Mouse (Mus musculus) cerebellum, adult 11 months (tissue): ENCODE measurements around the gene Smco1.
"Not testable (repeated sequence)": the region's sequence is repeated elsewhere in the genome, so short reads cannot be mapped to it uniquely, and the experiment has no call there.

Source experiments
- DNase-seq: peaks from one replicate; pipeline ENCODE4 v3.0.0; 2022

Smco1 gene

GRCm38 (mm10) chr16:32271291-32271690 is at the start of gene Smco1:
Smco1 (plus strand) TSS chr16:32271468.
- DNase-seq, result no peak

DNA sequence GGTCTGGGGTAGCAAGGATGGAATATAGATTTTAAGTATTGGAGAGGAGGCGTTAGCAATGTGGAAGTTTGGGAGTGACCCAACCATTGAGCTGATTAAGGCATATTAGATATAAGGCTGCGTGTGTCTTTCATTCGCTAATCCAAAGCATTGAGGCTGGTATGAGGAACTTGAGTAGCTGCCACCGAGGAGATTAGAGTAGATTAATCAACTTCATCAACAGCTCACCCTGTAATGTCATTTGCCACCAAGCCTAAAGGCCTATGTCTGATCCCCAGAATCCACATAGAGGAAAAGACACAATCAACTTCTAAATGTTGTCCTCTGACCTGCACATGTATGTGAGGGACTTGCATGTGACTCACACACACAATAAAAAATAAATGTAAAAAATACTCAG is 49.5 kb upstream of the Smco1 start:
- no peak for DNase-seq

DNA sequence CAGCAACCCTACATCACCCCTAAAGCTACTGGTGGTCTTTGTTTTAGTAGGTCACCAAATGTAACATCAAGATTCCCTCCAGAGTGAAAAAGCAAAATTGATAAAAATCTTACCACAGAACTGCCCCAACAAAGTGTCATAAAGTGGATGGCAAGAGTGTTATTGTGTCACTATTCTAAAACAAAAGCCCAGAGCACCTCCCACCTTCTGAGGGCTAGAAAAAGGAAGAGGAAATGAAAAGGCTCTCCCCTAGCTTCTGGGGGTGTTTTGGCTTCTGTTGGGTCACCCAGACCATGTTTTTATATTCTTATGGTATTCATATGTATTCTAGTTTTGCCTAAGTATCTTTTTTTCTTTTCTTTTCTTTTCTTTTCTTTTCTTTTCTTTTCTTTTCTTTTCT is 48.9 kb upstream of the Smco1 start:
- no peak for DNase-seq

DNA sequence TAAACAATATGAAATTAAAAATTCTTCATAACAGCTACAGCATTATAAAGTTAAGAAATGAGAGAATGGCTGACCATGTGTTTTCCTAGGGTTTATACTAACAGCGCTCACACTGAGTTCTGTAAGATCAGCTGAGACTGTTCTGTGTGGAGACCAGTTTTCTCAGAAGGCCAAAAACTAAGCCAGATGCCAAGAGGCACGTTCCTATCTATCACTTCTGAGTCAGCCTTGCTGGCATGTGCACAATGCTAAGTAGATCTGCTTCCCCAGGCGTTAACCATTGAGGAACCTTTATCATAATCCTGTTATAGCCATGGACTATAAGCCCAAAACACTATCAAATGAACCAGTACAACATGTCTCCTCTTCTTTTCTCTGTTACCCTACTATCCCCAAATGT is 39.2 kb upstream of the Smco1 start:
- DNase-seq, result not testable (repeated sequence)

DNA sequence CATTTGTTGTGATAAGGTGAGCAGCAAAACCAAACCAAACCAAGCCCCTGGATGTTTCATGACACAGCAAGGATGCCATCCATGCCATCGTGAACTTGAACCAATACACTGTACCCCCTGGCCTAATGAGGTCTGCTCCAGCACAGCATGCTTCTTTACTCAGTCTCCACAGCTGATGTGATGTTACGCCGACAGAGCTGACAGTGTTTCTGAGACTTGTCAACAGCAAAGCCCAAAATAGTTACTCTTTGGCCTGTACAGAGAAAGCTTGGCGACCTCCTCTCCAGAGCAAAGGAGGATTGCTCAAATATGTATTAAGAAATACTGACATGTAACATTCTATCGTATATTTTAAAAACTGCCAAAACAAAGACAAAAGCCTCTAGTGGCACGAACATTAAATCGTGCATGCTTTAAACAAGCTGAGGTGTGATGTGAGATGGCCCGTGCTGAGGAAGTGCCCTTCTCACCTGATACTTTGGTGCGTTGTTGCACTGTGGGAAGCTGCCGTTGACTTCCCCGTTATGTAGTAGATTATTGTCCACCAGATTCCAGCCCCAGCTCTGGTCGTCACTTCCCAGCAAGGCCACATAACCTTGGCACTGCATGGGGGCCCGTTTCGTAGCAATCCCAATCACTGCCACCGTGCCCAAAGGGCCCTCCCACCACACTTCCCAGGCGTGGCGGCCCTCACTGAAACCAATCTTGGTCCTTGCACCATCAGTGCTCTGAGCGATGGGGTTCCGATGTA is 33.2 kb upstream of the Smco1 start:
- no peak for DNase-seq

DNA sequence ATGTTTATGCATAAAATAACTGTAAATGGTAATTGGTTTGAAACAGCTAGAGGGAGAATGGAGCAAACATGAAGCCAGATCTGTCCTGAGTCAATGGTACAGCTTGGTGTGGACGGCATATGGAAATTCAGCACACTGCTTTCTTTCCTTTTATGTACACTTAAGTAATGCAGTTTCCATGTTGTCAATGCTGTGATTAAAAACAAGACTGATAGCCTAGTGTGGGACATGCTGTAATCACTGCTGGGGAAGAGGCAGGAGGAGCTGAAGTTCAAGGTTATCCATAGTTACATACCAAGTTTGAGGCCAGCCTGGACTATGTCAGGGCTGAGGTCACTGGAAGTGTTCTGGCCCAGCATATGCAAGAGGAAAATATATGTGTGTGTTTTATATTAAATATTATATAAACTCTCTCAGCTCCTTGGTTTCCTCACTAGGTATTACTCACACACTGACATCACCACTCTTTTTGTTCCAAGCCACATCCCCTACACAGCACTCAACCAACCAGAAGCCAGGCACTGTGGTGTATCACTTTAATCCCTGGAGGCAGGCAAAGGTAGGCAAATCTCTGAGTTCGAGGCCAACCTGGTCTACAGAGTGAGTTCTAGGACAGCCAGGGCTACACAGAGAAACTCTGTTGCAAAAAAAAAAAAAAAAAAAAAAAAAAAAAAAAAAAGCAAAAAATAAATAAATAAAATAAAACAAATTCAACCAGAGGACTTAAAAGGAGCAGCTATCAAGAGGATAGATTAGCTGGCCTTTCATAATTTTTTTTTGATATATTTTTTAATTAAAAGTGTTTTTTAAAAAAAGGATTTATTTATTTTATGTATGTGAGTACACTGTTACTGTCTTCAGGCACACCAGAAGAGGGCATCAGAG is 31.6 kb upstream of the Smco1 start:
- no peak for DNase-seq

DNA sequence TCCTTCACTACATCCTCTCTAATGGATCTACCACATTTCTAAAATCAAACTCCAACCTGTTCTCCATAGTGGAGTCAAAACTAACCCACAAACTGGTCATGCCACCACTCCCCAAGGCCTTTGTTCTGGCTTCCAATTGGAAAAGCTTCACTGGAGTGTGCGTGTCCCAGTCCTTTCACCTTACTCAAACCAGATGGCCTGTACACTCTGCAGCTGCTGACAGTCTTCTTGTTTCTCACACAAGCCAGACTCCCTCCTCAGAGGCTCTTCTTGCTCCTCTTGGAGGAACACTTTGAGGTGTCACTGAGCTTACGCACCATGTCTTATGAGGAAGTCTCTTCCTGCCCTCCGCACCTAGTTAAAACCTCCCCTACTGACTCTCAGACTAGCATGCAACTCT is 27.4 kb upstream of the Smco1 start:
- DNase-seq, result no peak

- DNase-seq, result peak; percentile 58
These were observed 24.9 kb upstream of the Smco1 start for GRCm38 (mm10) chr16:32246351-32246791.

- peak; percentile 97 for DNase-seq
These were observed 24.3 kb upstream of the Smco1 start, which contains the start of the genes Fbxo45 and Wdr53 for GRCm38 (mm10) chr16:32246952-32247370. Fbxo45 (minus strand) TSS chr16:32247158. Wdr53 (plus strand) TSS chr16:32247227.

DNA sequence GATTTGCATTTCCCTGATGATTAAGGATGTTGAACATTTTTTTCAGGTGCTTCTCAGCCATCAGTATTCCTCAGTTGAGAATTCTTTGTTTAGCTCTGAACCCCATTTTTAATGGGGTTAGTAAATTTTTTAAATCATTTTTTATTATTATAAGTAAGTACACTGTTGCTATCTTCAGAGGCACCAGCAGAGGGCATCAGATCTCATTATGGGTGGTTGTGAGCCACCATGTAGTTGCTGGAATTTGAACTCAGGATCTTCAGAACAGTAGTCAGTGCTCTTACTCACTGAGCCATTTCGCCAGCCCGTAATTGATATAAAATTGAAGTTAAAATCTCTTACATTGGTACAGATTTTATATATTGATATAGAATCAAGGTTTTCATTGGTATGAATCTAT is 7.0 kb upstream of the Smco1 start:
- not testable (repeated sequence) for DNase-seq

DNA sequence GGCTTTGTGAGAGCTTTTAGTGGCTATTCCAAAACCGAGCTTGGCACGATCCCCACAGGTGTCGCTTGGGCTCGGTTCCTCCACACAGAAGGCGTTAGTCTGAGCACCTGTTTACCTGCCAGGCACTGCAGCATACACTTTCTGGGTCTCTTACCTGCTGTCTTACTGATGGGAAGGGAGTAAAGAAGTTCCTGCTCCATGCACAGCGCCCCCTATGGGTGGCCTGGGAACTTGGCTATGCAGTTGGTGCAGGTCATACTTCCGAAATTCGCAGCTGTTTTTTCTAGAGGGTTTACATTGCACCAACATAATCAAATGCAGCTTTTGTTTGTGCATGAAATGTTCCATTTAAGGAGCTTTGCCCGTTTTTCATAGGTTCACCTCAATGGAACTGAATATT is 2.1 kb downstream of the Smco1 start:
- DNase-seq, result no peak

GRCm38 (mm10) chr16:32275041-32275440 is 3.8 kb downstream of the Smco1 start:
- no peak for DNase-seq

GRCm38 (mm10) chr16:32275830-32276229 is 4.6 kb downstream of the Smco1 start:
- no peak for DNase-seq

- peak; percentile 88 for DNase-seq
These were observed 6.3 kb downstream of the Smco1 start, which contains the start of gene Rnf168 for GRCm38 (mm10) chr16:32277308-32278256. Rnf168 (plus strand) TSS chr16:32277459.

- DNase-seq, result no peak
These were observed 7.1 kb downstream of the Smco1 start for GRCm38 (mm10) chr16:32278396-32278795.

GRCm38 (mm10) chr16:32280211-32280610 is 8.9 kb downstream of the Smco1 start:
- DNase-seq, result no peak

DNA sequence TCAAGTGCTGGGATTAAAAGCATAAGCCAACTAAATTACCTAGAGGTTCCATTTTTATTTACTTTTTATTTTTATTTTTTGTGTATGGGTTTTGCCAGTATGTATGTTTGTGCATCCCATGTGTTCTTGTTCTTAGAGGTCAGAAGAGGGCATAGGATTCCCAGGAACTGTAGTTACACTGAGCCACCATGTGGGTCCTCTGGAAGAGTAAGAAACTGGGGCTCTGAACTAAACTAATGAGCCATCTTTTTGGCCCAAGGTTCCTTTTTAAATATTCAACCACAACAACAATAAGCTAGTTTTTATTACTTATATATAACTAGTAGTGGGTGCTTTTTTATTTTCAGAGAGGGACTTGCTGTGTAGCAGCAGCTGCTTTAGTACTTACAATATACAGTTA is 11.3 kb downstream of the Smco1 start:
- no peak for DNase-seq

DNA sequence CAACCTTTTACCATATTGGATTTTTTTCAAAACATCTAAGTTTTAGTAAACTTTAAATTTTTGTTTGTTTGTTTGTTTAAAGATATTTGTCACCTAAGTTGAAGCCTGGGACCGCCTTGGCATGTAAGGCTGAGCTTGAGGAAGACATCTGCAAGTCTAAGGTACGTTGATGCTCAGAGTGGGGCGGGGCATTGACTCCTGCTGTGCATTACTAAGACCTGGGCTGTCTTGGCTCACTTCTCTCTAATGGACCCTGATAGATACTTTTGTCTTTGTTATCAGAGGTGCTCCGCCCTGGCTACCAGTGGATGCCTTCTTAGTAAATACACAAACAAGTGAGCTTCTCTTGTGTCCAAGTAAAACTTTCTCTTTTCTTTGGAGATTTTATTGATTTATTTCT is 20.6 kb downstream of the Smco1 start:
- DNase-seq, result no peak

GRCm38 (mm10) chr16:32299617-32300016 is 28.3 kb downstream of the Smco1 start:
- not testable (repeated sequence) for DNase-seq

- DNase-seq, result no peak
These were observed 31.8 kb downstream of the Smco1 start for GRCm38 (mm10) chr16:32303046-32303445.

- DNase-seq, result no peak
These were observed 32.6 kb downstream of the Smco1 start for GRCm38 (mm10) chr16:32303886-32304285.

- no peak for DNase-seq
These were observed 40.7 kb downstream of the Smco1 start for GRCm38 (mm10) chr16:32311970-32312369.

DNA sequence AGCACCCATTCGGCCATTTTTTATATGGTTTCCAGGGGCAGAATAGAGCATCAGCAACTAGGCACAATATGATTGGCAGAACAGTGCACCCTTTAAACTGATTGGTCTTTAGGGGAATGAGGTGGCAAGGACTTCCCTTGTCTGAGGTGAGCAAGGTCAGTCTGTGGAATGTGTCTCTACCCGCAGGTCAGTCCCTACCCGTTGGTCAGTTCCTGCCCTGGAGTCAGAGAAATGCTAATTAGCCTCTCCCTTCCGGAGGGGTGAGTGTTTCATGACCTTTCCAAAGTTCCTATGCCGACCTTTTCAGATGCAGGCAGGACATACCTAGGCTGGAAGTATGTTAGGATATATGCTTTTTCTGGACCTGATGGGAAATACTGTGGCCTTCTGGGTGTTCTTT is 41.1 kb downstream of the Smco1 start:
- no peak for DNase-seq
